Mouse (Mus musculus) neural tube, embryonic 12.5 days (tissue): ENCODE measurements around the gene Ugt2b38. TPM values are rescaled to one million over a fixed set of nuclear protein-coding genes. Genes with fewer than 3 reads are reported as not detected.
"Not testable (repeated sequence)": the region's sequence is repeated elsewhere in the genome, so short reads cannot be mapped to it uniquely, and the experiment has no call there.

Source experiments
- ATAC-seq: fragments of 200-750 bp; cut with Nextera tagmentation; 2 replicates; pipeline ENCODE4 v1.8.0; 2017; ENCODE audit warnings: low read depth, mild to moderate bottlenecking, moderate TSS enrichment, moderate library complexity; ENCODE audit not compliant: low FRiP score
- H3K27ac ChIP-seq: fragments of 300-500 bp; sonication (generic); 2 replicates; pipeline ENCODE4 v1.5.1; 2016
- H3K27me3 ChIP-seq: fragments of 300-500 bp; sonication (generic); replicated peaks from 2 replicates; pipeline ENCODE4 v1.6.1; 2016; ENCODE audit warnings: mild to moderate bottlenecking
- H3K36me3 ChIP-seq: fragments of 300-500 bp; sonication (generic); 2 replicates; pipeline ENCODE4 v1.6.1; 2016; ENCODE audit warnings: mild to moderate bottlenecking
- H3K4me1 ChIP-seq: fragments of 300-500 bp; sonication (generic); 2 replicates; pipeline ENCODE4 v1.6.1; 2016
- H3K4me2 ChIP-seq: fragments of 300-500 bp; sonication (generic); replicated peaks from 2 replicates; pipeline ENCODE4 v1.6.1; 2016; ENCODE audit warnings: mild to moderate bottlenecking
- H3K4me3 ChIP-seq: fragments of 300-500 bp; sonication (generic); 2 replicates; pipeline ENCODE4 v1.5.1; 2016
- H3K9ac ChIP-seq: fragments of 300-500 bp; sonication (generic); 2 replicates; pipeline ENCODE4 v1.6.1; 2016; ENCODE audit warnings: mild to moderate bottlenecking
- H3K9me3 ChIP-seq: fragments of 300-500 bp; sonication (generic); 2 replicates; pipeline ENCODE4 v1.6.1; 2016; ENCODE audit warnings: mild to moderate bottlenecking
- WGBS: fragments of 180-500 bp; shearing (Covaris S2); methylation state at CpG from one replicate; pipeline ENCODE4 v1.1.7; 2016; 5-methylcytosine and 5-hydroxymethylcytosine counted together
- polyA plus RNA-seq: library from polyadenylated mRNA; unstranded; fragments of >200 nt; fragmentation: Nextera tagmentation; extraction: Ambion mirVana; gene quantifications from 2 replicates; pipeline ENCODE4 v1.2.1, GENCODE M21; 2016

Ugt2b38 gene
- polyA plus RNA-seq, 1 experiment from 2014 or later: not detected

- WGBS: 85% methylated on average over 1 of the region's 1 CpGs
- no peak overlapping the region for H3K4me3 ChIP-seq
- ATAC-seq: no peak
- H3K27me3 ChIP-seq: no peaks in the 10 kb centered on the region
- no peak overlapping the region for H3K9ac ChIP-seq
- H3K27ac ChIP-seq: no peak overlapping the region
- H3K4me2 ChIP-seq: no peak overlapping the region
- H3K36me3 ChIP-seq: no peaks in the 10 kb centered on the region
- H3K4me1 ChIP-seq: no peaks in the 10 kb centered on the region
- no peaks in the 10 kb centered on the region for H3K9me3 ChIP-seq
Measured at GRCm38 (mm10) chr5:87373502-87373863, 50.5 kb downstream of the Ugt2b38 start.

DNA sequence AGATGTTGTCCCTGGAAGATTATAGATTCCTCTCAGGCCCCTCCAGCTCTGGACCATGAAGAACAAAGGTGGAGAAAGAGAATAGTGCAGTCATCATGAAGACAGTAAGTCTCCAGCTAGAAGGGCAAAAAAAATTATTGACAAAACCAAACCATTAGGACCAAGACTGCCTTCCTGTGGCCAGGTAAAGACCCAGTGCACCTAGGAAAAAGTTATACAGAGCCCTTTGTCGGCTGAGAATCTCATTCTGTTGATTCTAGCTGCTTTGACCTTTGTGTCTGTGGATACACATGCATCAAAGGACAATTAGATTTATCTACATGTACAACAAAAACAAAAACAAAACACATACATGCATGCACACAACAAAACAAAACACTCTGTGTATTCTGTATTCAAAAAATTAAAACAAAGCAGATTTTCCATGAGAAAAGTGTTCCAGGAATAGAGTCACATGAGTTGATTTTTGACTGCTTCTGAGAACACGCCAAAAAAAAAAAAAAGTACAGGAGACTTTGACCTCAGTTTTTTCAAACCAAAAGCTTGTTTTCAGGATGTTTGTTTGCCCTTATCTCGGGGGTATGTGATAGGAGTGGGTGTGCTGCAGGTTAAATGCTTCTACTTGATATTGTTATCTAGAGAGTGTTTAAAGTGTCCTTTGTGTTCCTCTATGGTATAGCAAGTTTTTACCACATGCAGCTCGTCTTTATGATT, 51.1 kb downstream of the Ugt2b38 start:
- H3K27ac ChIP-seq, H3K9me3 ChIP-seq, H3K36me3 ChIP-seq, H3K27me3 ChIP-seq, H3K4me2 ChIP-seq, H3K4me1 ChIP-seq, ATAC-seq, H3K4me3 ChIP-seq, H3K9ac ChIP-seq: not testable (repeated sequence)
- WGBS: 78% methylated on average over 4 of the region's 4 CpGs

Other genes starting within 250 kb of the Ugt2b38 start
- not detected in 2 replicates for gene Ugt2b37, start 169.4 kb downstream of the Ugt2b38 start, polyA plus RNA-seq
- gene Ugt2a3, start 87.0 kb downstream of the Ugt2b38 start, polyA plus RNA-seq: not detected in 2 replicates
- not detected in 2 replicates for gene Ugt2a2, start 58.1 kb upstream of the Ugt2b38 start, polyA plus RNA-seq
- not detected in 2 replicates for gene Gm43638, start 62.6 kb upstream of the Ugt2b38 start, polyA plus RNA-seq
- not detected in 2 replicates for gene Ugt2a1, start 66.7 kb upstream of the Ugt2b38 start, polyA plus RNA-seq
- not detected in 2 replicates for gene Sult1b1, start 114.0 kb upstream of the Ugt2b38 start, polyA plus RNA-seq
- not detected in 2 replicates for gene Sult1d1, start 144.8 kb upstream of the Ugt2b38 start, polyA plus RNA-seq
- not detected in 2 replicates for gene Sult1e1, start 167.4 kb upstream of the Ugt2b38 start, polyA plus RNA-seq
- gene Csn1s1, start 242.0 kb upstream of the Ugt2b38 start, polyA plus RNA-seq: not detected in 2 replicates